Mouse (Mus musculus) spleen, adult 18-20 months (tissue): ENCODE data around the gene Smad9.
A peak's percentile ranks its signal among the peaks of the same experiment; 100 is the strongest.
"Not testable (repeated sequence)": the region's sequence is repeated elsewhere in the genome, so short reads cannot be mapped to it uniquely, and the experiment has no call there.

Source experiments
- DNase-seq, 2 experiments: peaks; one replicate each; pipeline ENCODE4 v3.0.0; 2022; ENCODE audit warnings: mixed read lengths in 2 of 2

The Smad9 gene

DNA sequence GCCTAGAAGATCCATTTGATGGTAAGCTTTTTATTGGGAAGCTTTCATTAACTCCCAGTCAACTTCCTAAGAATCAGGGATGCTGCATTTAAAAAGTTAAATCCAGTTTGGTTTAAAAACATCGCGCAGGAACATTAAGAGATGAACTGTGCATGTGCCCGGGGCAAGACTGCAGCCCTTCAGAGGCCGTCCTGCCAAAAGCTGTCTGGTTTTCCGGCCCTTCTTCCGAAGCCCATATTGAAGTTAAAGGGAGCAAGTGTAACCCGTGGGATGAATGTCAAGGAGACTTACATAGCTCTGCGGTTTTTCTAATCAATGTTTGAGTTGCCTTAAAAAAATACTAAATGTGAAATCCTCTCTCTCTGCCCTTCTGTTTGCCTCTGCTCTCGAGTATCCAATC lies 3.8 kb downstream of the Smad9 start:
- no peak for DNase-seq

DNA sequence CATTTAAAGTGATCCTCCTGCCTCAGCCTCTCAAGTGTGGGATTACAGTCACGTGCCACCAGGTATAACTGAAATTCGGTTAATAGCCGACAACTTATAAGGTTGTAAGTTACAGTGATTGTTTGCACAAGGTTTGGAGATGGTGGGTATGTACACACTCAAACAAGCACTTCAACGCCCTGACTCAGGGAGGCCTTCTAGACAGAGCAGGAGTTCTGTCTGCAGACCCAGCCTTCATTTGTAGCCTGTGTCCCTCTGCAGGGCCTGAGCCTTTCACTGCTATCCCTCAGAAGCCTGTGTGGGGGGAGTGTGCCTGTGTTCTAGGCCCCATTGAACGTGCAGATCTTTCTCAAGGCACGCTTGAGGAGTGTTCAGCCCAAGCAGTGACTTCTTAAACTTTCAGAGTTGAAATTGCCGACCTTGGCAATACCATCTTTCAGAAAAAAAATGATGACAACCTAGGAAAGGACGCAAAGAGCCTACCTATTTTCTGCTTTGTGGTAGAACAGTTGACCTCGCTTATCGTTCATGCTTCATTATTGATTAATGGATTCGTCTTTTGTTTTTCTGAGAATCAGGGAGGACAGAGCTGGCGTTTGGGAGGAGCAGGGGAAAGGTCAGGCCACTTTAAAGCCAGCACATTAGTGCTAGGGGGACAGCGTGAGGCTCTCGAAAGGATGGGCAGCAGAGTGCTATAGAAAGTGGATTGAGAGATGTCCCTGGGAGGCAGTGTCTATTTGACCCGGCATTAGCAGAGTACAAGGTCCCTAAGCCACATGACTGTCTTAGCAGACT lies 5.1 kb downstream of the Smad9 start:
- no peak for DNase-seq

DNA sequence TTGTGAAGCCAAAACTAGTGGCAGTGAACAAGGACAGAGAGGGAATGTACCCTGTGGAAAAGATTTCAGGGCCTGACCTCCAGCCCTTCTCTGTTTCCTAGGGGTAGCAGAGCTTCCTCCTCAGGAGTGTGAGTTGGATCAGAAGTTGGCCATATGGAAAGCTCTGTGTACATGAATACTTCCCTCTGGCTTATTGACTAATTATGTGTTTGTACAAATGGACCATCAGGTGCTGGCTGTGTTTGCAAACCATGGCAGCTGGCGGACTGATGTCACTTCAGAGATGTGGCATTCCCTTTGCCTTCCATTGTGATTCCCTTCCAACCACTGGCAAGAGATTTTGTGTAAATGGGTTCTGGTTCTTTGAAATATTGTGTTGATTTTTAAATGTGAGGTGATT lies 5.9 kb downstream of the Smad9 start:
- DNase-seq: no peak

DNA sequence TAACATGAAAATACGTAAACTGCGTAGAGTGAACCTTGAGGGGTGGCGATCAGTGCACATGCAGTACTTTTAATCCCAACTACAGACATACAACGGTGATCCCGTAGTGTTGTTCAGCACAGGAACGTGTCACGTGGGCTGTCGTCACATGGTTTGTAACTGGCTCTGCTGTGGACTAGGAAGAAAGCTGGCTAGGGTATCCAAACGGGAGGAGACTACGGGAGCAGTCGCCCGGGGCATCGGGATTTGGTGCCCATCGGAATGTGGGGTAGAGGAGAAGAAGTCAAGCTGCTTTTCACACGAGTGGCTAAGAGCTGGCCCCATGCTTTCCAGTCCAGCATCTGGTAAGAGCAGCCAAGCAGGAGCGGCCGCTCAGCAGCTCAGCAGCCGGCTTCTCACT lies 9.0 kb downstream of the Smad9 start:
- DNase-seq: no peak

DNA sequence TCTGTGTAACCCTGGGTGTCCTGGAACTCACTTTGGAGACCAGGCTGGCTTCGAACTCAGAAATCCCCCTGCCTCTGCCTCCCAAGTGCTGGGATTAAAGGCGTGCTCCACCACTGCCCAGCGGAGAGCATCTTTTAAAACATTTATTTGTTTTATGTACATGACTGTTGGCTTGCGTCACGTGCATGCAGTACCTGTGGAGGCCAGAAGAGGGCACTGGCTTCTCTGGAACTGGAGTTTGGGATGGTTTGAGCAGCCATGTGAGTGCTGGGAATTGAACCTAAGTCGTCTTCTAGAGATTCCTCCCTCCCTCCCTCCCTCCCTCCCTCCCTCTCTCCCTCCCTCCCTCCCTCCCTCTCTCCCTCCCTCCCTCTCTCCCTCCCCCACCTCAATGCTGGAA lies 10.1 kb downstream of the Smad9 start:
- DNase-seq: not testable (repeated sequence)

DNA sequence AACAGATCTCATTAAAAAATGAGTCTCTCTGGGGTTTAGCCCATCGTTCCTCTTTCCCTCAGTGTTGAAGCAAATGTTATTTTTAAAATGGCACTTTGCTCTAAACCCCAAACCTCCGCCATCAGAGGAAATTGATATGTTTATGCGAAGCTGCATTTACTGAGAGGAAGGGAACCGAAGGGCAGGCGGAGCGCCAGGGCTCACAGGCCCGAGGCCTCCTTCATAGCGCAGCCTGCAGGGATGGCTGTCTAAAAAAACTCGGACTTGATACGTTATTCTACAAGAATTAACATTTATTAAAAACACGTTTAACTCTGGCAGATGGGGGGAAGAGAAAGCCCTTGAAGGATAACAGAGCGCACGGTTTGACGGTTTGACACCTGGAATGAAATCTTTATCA lies 10.7 kb downstream of the Smad9 start:
- DNase-seq: no peak

DNA sequence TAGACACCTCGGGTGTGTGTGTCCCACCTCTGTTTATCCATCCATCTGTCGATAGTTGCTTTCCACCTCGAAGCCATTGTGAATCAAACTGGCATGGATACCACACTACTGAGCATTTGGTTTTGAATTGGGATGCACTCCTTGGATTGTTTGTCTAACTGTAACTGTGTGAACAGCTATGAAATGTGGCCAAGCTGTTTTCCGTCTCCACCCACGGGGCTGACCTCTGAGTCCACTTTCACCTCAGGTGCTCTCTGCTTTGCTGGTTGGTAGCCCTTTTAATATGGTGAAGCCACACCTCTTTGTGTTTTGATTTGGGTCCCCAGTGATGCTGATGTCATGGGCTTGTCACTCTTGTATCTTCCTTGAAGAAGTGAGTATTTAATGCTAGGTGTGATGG lies 11.4 kb downstream of the Smad9 start:
- no peak for DNase-seq

DNA sequence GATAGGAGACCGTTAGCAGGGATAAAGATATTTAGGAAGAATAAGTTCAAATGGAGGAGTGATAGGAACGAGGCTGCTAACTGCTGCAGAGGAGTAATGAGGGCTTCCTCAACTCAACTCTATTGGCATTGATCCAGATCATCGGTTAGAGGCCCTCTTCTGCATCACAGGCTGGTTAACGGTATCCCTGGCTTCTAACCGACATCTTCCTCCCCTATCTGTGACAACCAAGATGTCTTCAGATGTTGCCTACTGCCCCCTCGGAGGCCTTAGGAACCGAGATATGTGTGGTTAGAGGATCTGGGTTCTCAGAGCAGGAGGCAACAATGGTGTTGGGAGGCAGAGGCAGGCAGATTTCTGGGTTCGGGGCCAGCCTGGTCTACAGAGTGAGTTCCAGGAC lies 13.2 kb downstream of the Smad9 start:
- DNase-seq: no peak

DNA sequence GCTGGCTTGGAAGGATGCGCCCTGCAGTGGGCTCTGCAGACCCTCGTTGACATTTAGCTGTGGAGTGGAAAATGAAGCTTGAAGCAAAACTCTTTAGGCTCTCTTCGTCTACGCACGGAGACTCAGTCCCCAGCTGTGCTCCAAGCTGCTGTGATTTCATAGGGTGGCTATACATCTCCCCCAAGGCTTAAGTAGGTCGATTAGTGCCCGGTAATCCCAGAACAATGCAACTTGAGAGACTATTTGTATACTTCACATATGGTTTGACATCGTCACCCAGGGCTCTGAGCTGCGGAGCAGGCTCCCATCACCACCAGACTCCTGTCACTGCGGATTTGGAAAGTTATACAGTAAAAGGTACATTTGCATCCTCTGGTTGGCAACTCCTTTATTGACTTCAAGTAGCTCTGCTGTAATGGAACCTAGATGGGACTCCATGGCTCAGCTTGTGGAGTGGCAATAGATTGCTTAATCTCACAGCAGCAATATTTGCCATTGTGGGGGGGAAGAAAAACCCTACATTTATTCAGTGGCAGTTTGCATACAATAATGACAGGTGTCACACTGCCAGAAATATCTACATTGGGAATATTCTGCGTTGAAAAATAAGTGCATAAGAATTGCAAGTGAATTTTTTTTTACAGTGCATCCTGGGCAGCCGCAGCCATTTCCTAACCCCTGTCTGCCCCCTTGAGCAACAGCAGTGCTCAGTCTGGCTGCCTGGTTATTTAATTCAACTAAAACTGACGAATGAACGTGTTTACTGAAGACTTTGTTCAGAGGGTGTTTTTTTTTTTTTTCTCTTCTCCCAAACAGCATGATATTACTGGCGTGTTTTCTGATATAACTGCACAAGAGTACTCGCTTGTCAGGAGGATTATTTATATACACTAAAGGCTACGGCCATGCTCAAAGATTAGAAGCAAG lies 14.2 kb downstream of the Smad9 start:
- DNase-seq: no peak

DNA sequence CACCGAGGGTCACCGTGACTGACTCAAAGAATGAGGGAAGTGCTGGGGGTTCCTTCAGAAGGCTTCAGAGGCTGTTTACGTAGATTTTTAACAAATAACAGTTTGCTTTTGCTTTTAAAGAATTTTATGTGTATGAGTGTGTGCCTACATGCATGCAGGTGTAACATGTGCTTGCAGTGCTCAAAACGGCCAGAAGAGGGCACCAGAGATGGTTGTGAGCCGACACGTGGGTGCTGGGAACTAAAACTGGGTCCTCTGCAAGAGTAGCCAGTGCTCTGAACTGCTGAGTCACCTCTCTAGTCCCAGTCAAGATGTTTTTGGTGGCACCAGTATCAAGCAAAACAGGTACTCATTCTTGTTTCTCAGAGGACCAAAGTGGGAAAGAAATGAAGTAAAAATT lies 18.2 kb downstream of the Smad9 start:
- no peak for DNase-seq

DNA sequence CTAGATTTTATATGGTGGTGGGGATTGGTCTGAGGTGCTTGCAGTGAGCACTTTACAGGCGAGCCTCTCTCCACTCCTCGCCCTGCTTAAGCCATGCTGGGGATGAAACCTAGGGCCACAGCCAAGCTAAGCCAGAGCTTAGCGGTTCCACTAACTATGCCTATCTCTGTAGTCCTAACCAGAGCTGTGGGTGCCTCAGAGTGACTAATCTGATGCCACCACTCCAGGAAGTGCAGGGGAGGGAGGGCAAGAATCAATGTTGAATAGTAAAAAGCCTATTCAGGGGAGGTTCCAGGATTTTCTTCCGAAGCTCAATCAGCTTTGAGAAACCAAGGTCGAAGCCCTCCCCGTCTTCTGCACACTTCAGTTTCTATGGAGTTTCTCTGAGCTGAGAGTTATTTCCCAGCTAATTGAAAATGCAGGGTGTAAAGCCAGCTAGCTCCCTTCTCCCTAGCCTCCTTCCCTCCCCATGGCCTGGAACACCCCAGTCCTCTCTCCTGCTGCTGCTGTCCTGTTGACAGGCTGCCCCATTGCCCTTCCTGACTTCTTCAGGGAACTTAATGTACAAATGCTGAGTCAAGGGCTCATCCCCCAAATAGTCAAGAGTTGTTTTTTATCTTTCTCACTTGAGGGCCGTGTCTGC lies 20.7 kb downstream of the Smad9 start:
- no peak for DNase-seq

DNA sequence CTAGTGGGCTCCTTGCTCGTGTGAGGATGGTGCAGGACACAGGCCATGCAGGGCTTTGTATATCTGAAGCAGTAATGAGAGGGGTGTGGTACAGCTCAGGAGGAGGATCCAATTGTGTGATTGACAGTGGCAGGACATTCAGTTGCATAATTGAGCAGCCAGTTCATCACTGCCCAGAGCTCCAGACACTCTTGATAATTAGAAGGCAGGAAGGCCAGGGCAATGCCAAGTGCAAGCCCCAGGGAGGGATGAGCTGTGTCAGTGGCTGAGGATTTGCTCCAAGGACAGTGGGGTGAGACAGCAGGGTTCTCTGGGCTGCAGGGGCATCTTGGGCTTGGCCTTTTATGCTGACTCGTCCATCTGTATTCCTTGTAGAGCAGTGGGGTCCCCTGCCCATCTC lies 35.2 kb downstream of the Smad9 start:
- DNase-seq: no peak

DNA sequence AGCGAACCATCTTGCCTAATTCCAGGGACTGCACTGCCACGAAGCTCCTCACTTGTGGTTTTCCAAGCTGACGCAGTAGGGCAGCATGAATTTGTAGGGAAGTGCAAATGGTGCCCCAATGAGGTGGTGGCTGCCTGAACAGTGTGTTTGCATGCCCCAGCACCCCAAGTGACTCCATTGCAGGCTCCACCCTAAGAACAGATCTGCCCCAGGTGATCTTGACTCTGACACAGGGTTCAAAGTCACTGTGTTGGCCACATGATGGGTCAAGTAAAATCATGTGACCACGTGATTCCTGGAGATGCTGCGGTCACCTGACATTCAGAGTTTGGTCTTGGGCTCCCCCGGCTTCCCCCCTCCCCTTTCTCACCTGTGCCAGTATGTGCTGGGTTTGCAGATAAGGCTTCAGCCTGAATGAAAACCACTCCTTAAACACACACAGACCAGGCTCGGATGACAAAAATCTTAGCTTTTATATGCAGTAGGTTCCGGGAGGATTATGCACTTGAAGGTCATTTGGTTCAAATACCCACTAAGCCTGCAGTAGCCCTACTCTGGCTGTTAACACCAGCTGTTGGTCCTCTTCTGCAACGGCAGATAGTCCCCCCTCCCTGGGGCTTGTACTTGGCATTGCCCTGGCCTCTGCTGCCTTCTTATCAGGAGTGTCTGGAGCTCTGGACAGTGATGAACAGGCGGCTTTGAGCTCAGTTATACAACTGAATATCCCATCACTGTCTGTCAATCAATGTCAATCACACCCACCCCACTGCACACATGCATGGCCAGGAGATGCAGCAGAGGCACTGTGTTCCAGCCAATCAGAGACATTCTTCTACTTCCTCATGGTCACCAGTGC lies 36.7 kb downstream of the Smad9 start:
- no peak for DNase-seq

DNA sequence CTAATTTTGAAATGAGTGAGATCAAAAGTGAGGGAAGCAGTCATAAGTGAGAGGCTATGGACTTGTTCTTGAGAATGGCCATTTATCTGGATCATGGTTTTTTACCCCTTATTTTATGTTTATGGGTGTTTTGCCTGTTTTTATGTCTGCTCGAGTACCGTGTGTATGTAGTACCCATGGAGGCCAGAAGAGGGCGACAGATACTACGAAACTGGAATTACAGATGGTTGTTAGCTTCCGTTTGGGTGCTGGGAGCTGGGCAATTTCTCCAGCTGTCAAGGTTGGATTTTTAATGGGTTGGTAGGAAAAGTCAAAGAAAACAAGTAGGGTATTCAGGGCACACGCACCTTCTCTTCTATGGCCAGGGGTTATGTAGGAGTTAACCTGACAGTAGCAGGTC lies 38.4 kb downstream of the Smad9 start:
- DNase-seq: no peak

DNA sequence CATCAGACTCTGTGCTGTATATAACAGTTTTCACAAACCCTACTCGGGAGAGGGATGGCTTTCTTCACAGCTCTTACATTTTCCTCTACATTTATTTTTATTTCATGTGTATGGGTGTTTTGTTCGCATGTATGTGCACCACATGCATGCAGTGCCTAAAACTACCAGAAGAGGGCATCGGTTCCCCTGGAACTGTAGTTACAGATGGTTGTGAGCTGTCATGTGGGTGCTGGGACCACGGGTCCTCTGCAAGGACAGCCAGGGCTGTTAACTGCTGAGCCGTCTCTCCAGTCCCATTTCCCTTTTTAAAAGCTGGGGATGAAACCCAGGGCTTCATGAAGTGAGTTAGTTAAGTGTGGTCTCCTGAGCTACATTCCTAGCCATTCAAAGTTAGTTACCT lies 40.0 kb downstream of the Smad9 start:
- DNase-seq: no peak

DNA sequence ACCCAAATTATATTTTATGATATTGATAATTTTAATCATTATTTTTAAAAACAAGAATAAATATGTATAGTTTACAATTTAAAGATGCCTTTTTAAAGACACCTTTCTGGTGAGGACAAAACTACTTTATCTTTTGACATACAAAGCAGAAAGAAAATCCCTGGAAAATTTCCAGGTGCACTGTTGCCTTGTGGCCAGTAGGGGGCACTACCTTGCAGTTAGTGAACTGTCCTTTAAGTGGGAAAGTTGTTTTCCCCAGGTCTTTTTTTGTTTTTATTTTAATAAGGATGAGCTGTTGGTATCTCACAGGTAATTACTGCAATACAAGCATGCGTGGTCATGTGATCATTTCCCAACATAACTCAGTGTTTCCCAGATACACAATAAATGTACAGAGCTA lies 40.4 kb downstream of the Smad9 start:
- DNase-seq: no peak

DNA sequence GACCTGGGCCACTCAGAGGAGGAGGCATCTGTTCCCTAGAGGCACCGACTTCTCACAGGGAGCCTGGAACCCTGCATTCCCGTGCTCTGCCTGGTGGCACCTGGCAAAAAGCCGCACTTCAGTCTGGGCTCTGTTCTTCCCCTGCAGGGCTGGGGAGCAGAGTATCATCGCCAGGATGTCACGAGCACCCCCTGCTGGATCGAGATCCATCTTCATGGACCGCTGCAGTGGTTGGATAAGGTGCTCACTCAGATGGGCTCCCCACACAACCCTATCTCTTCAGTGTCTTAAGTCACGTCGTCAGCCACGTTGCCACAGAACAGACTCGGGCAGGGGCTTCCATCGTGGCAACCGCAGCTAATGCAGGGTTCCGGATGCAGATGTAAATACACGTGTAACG lies 41.8 kb downstream of the Smad9 start:
- DNase-seq: peak in 1 of 2 experiments; percentile 34

DNA sequence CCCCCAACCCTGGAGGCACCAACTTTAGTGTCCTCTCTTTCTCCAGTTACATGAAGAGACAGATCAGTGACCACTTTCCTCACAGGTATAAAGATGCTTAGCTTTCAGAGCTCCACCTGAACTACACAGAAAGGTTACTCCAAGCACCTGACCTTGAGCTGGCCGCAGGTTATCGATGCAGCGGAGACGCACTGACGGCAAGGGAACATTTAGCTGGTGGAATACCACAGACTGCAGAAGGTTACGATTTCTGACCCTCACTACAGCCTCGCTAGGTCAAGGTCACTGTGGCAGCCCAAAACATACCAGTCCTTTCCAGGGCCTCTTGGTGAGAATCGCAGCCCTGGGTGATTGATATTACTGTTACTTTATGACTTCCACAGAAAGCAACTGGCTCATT lies 48.3 kb downstream of the Smad9 start:
- no peak for DNase-seq

DNA sequence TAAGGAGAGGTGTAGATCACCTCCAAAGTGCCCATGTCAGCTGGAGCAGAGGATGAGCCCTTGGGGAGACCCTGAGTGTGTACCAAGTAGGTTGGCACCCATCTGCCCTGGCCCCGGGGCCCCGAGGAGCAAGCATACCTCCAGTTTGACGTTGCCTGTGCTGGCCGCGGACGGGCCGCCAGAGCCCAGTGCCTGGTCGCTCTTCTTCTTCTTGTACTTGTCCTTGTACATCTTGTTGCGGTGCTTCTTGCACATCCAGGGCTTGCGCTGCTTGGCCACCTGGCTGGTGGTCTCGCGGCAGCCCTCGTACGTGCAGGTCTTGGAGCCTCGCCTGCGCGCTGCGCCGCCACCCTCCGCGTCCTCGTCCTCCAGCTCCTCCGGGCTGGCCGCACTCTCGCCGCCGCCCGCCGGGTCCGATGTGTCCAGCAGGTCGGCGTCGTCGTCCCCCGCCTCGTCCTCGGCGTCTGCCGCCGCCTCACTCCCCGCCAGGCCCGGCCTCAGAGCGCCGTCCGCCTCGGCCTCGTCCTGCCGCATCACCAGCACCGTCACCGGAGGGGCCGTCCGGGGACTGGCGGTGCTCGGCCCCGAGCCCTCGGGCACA lies 51.8 kb downstream of the Smad9 start:
- no peak for DNase-seq

DNA sequence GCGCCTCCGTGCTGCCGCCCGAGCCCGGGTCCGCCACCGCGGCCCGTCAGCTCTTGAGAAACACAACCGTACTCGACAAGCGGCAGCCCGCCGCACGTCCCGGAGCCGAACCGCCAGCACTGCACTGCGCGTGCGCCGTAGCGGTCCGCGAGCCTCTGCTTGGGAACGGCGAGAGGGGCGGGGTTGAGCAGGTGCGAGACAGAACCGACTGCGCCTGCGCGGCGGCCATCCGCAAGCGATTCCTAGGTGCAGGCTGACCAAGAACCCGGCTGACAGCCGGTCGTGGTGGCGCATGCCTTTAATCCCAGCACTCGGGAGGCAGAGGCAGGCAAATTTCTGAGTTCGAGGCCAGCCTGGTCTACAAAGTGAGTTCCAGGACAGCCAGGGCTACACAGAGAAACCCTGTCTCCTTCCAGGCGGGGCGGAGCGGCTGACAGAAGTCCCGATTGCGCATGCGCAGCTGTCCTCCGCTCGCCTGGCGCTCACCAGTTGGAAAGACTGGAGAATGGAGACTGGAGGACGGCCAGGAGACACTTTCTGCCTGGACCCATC lies 52.4 kb downstream of the Smad9 start, which contains the start of gene Rfxap:
Gene Rfxap, minus strand, starts transcription at position 126 of the 552 bp plus-strand sequence.
- DNase-seq: peak; percentile 92 to 96

DNA sequence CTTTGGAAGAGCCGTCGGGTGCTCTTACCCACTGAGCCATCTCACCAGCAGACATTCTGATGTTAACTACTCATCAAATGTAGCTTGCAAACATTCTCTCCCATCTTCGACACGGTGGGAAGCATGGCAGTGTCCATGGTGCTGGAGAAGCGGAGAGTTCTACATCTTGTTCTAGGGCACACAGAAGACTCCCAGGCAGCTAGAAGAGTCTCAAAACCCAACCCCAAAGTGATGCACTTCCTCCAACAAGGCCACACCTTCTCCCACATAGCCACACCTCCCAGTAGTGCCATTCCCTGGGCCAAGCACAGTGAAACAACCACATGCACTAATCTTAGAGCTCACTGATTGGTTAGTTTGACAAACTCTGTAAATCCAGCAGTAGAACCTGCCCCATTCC lies 53.7 kb downstream of the Smad9 start:
- no peak for DNase-seq

DNA sequence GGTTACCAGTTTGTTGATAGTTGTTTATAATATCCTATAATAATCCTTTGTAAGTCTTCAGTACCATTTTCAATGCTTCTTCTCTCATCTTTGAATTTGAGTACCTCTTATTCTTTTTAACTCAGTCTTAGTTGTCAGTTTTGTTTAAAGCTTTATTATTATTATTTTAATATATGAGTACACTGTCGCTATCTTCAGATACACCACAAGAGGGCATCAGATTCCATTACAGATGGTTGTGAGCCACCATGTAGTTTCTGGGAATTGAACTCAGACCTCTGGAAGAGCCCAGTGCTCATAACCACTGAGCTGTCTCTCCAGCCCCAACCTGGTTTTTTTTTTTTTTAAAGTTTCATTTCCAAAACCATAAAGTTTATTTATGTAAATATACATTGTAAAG lies 56.2 kb downstream of the Smad9 start:
- DNase-seq: no peak
